Mouse (Mus musculus): ENCODE measurements at regions not wholly inside any gene's neighbourhood (a gene's known extent, or its start where the extent isn't known, plus 50 kb on each side); places are given as distances from the start of the nearest gene placed in this dataset.

DNA sequence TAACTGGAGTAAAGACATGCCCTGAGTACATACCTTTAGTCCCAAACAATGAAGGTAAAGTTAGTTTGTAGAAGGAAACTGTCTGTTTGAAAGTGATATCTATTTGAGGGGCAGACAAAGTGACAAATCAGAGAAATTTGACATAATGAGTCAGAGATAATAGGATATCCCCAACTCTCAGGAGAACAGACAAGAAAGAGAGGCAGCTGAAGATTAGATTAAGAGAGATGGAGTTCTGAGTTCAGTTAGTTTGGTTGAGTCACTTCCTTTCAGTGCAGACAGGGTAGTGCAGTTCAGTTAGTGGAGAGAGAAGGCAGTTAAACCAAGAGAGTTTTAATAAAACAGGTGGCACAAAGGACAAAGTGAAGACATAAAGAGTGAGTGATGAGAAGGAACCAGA lies 477.4 kb upstream of the Diaph2 start:
- DNase-seq (ENCODE audit: low spot score in 2 of 2): no peak

DNA sequence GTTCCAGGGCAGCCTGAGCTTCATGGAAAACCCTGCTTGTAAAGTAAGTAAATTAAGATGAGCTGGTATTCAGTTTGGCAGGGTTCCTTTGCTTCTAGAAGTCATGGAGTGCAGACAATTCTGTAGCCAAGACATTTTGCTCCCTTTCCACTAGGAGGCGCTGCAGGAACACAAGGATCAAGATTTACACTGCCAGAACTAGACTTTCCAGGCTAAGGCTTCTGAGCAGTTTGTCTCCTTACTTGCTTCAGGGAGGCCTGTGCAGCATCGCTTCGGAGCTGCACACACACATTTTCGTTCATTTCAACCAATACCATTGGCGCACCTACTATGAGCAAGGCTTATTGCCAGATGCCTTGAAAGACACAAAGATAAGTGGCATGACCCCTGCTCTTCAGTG lies 445.6 kb upstream of the Diaph2 start:
- peak; percentile 6 to 22 for DNase-seq (ENCODE audit: low spot score in 2 of 2)

DNA sequence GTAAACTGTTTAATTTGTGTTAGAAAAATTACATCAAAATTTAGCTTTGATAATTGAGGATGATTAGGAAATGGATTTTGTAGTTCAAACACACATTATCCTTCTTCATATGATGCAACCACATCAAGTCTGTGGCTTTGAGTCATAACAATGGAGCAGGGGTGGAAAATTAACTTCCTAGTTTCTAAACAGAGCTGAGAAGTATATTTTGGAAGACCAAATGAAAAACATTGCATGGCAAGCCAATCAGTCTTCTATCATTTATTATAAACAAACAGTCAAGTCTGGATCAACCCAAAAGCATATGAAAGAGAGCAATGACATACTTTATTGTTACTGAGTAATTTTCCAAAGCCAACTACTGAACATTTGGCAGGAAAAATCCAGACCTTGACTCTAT lies 440.2 kb upstream of the Diaph2 start:
- no peak for DNase-seq (ENCODE audit: low spot score in 2 of 2)

DNA sequence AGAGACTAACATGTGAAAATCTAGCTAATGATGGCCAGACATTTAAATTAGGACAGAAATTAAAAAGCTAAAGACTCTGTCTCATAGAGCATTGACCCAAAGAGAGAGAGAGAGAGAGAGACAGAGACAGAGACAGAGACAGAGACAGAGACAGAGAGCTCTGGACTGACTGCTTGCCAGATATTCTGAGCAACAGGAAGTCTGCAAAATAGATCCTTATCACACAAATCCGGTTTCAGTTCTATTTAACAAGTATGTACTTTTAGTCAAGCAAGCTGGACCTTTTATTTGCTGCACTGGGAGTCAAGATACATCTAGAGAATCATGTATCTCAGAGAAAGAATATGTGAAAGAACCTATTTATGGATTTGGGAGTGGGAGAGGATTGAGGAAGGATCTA lies 420.1 kb upstream of the Diaph2 start:
- no peak for DNase-seq (ENCODE audit: low spot score in 2 of 2)

DNA sequence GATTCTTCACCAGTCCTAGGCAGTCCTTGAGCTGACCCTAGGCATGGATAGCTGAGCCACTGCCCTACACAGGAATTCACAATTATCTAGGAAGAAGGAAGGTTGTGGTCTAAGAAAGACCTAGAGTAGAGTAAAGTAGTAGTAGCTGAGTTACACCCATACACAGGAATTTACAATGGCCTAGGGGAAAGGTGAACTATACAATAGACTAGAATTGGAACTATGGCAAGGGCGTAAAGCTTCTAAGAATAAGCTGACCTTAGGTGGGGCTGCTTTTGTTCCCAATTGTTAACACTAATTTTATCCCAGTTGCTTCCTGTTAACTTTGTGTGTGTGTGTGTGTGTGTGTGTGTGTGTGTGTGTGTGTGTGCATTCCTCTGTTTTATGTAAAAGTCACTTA lies 416.7 kb upstream of the Diaph2 start:
- no peak for DNase-seq (ENCODE audit: low spot score in 2 of 2)
